Mouse (Mus musculus): Measurements from ENCODE around the gene Unc50. TPM values are rescaled to one million over a fixed set of nuclear protein-coding genes. Genes with fewer than 3 reads are reported as not detected.
A peak's percentile ranks its signal among the peaks of the same experiment; 100 is the strongest.

Gene Unc50
- total and polyA plus RNA-seq, 2 experiments from 2014 or later = 83.3 to 83.8 TPM

GRCm38 (mm10) chr1:37448361-37449095, 18.6 kb downstream of the Unc50 start:
- no peak for TF ChIP-seq EP300 (IDR thresholded peaks at IDR 0.05; ENCODE audit: low read depth)
- TF ChIP-seq CTCF (IDR thresholded peaks at IDR 0.05; ENCODE audit: low read depth) = peak; percentile 52
- no peaks in the 10 kb centered on the region for H3K9me3 ChIP-seq (replicated peaks; ENCODE audit: control insufficient read depth, low read length)
- 74% methylated on average over 10 of the region's 10 CpGs for WGBS

GRCm38 (mm10) chr1:37451270-37451669, 21.3 kb downstream of the Unc50 start:
- WGBS = 82% methylated on average over 8 of the region's 8 CpGs
- Histone ChIP-seq H3K36me3 (replicated peaks; ENCODE audit: control insufficient read depth, insufficient read depth, low read length) (peaks cover 18% of the 10 kb centered on the region; the same call in 1 of the 2 replicates), H3K4me3 (ENCODE audit: low read depth, low read length) (no peak overlapping the region), H3K4me2 (ENCODE audit: low read depth, low read length) (no peak overlapping the region), H3K4me1 (ENCODE audit: control insufficient read depth, insufficient read depth) (no peaks in the 10 kb centered on the region), H3K9me3 (replicated peaks; ENCODE audit: control insufficient read depth, low read length) (no peaks in the 10 kb centered on the region), H3K27ac (ENCODE audit: low read depth) (no peak overlapping the region), H3K9ac (replicated peaks; ENCODE audit: low read depth, low read length) (no peak overlapping the region), H3K27me3 (ENCODE audit: control insufficient read depth, insufficient read depth, low read length) (no peaks in the 10 kb centered on the region)
- DNase-seq (ENCODE audit: low spot score) = no peak
- ATAC-seq (ENCODE audit: insufficient read depth, low read depth) = no peak
- no peak for TF ChIP-seq EP300 (IDR thresholded peaks at IDR 0.05; ENCODE audit: low read depth)
- no peak for TF ChIP-seq CTCF (IDR thresholded peaks at IDR 0.05; ENCODE audit: low read depth)

More at GRCm38 (mm10) chr1:37448361-37449095, 18.6 kb downstream of the Unc50 start:
- no peak for DNase-seq (ENCODE audit: low spot score)
- no peak overlapping the region for H3K4me3 ChIP-seq (ENCODE audit: low read depth, low read length)
- H3K27ac ChIP-seq (ENCODE audit: low read depth) = no peak overlapping the region
- no peak overlapping the region for H3K4me2 ChIP-seq (ENCODE audit: low read depth, low read length)
- no peaks in the 10 kb centered on the region for H3K27me3 ChIP-seq (ENCODE audit: control insufficient read depth, insufficient read depth, low read length)
- no peak for ATAC-seq (ENCODE audit: insufficient read depth, low read depth)
- peaks cover 33% of the 10 kb centered on the region for H3K36me3 ChIP-seq (replicated peaks; ENCODE audit: control insufficient read depth, insufficient read depth, low read length)
- H3K4me1 ChIP-seq (ENCODE audit: control insufficient read depth, insufficient read depth) = no peaks in the 10 kb centered on the region
- no peak overlapping the region for H3K9ac ChIP-seq (replicated peaks; ENCODE audit: low read depth, low read length)

- Histone ChIP-seq H3K9me3 (replicated peaks; ENCODE audit: control insufficient read depth, low read length) (no peaks in the 10 kb centered on the region), H3K4me3 (ENCODE audit: low read depth, low read length) (no peak overlapping the region), H3K27ac (ENCODE audit: low read depth) (no peak overlapping the region), H3K36me3 (replicated peaks; ENCODE audit: control insufficient read depth, insufficient read depth, low read length) (no peaks in the 10 kb centered on the region; the same call in 1 of the 2 replicates), H3K4me1 (ENCODE audit: control insufficient read depth, insufficient read depth) (no peaks in the 10 kb centered on the region), H3K4me2 (ENCODE audit: low read depth, low read length) (no peak overlapping the region), H3K27me3 (ENCODE audit: control insufficient read depth, insufficient read depth, low read length) (no peaks in the 10 kb centered on the region), H3K9ac (replicated peaks; ENCODE audit: low read depth, low read length) (no peak overlapping the region)
- WGBS = 92% methylated on average over 7 of the region's 7 CpGs
- no peak for DNase-seq (ENCODE audit: low spot score)
- no peak for ATAC-seq (ENCODE audit: insufficient read depth, low read depth)
- TF ChIP-seq EP300 (IDR thresholded peaks at IDR 0.05; ENCODE audit: low read depth) = no peak
- no peak for TF ChIP-seq CTCF (IDR thresholded peaks at IDR 0.05; ENCODE audit: low read depth)
Observed at GRCm38 (mm10) chr1:37457546-37457945, 27.6 kb downstream of the Unc50 start.

DNA sequence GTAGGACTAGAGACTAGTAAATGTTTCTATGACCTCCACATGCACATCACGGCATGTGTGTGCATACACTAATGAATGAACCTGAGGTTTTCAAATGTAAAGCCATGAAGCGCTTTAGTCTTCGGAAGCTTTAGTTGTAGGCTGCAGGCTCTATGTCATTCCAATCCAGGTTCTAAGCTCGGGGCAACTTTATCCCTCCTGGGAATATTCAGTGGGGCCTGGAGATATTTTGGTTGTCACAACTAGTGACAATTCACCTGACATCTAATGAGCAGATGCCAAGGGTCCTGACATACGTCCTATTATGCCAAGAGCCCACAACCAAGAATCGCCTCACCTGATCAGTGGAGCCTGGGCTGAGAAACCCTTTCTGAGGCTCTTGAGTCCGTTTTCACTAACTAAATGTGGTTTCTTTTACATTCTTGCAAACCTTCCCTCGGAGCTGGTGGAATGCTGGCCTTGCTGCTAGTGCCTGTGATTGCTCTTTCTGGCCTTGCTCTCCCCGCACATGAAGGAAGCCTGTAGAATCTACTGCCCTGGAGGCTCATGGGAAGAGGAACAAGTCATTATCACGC, 35.0 kb downstream of the Unc50 start:
- Histone ChIP-seq H3K27me3 (ENCODE audit: control insufficient read depth, insufficient read depth, low read length) (no peaks in the 10 kb centered on the region), H3K4me2 (ENCODE audit: low read depth, low read length) (no peak overlapping the region), H3K9ac (replicated peaks; ENCODE audit: low read depth, low read length) (no peak overlapping the region), H3K4me3 (ENCODE audit: low read depth, low read length) (no peak overlapping the region), H3K4me1 (ENCODE audit: control insufficient read depth, insufficient read depth) (no peaks in the 10 kb centered on the region), H3K9me3 (replicated peaks; ENCODE audit: control insufficient read depth, low read length) (no peaks in the 10 kb centered on the region), H3K27ac (ENCODE audit: low read depth) (no peak overlapping the region), H3K36me3 (replicated peaks; ENCODE audit: control insufficient read depth, insufficient read depth, low read length) (peaks cover 4% of the 10 kb centered on the region; the same call in 1 of the 2 replicates)
- WGBS = 73% methylated on average over 10 of the region's 10 CpGs
- no peak for DNase-seq (ENCODE audit: low spot score)
- TF ChIP-seq CTCF (IDR thresholded peaks at IDR 0.05; ENCODE audit: low read depth) (no peak), EP300 (IDR thresholded peaks at IDR 0.05; ENCODE audit: low read depth) (no peak)
- ATAC-seq (ENCODE audit: insufficient read depth, low read depth) = no peak

GRCm38 (mm10) chr1:37466322-37466995, 36.5 kb downstream of the Unc50 start:
- Histone ChIP-seq H3K4me2 (ENCODE audit: low read depth, low read length) (no peak overlapping the region), H3K27ac (ENCODE audit: low read depth) (no peak overlapping the region), H3K4me1 (ENCODE audit: control insufficient read depth, insufficient read depth) (no peaks in the 10 kb centered on the region), H3K4me3 (ENCODE audit: low read depth, low read length) (no peak overlapping the region), H3K36me3 (replicated peaks; ENCODE audit: control insufficient read depth, insufficient read depth, low read length) (peaks cover 4% of the 10 kb centered on the region; the same call in 1 of the 2 replicates), H3K9ac (replicated peaks; ENCODE audit: low read depth, low read length) (no peak overlapping the region), H3K27me3 (ENCODE audit: control insufficient read depth, insufficient read depth, low read length) (no peaks in the 10 kb centered on the region), H3K9me3 (replicated peaks; ENCODE audit: control insufficient read depth, low read length) (no peaks in the 10 kb centered on the region)
- no peak for ATAC-seq (ENCODE audit: insufficient read depth, low read depth)
- TF ChIP-seq EP300 (IDR thresholded peaks at IDR 0.05; ENCODE audit: low read depth) (no peak), CTCF (IDR thresholded peaks at IDR 0.05; ENCODE audit: low read depth) (no peak)
- 86% methylated on average over 3 of the region's 3 CpGs for WGBS
- no peak for DNase-seq (ENCODE audit: low spot score)

All from heart, postnatal 0 days (tissue).